8 mouse cellular contexts compared by ENCODE assay signal in genomic region chrX:12006031-12006881, GRCm38 (mm10).
DNase-seq lines count a peak whose midpoint lies in the region; ATAC-seq and TF ChIP-seq lines count a peak whose summit lies in the region.

No protein-coding gene starts in this region.

- TF ChIP-seq POLR2A in myocyte (IDR thresholded peaks at IDR 0.05; ENCODE audit: insufficient read length, low read depth) = no peak

- no peaks in the 10 kb centered on the region for H3K79me3 ChIP-seq in C2C12 (ENCODE audit: low read depth)

- H3K79me2 ChIP-seq in C2C12 (ENCODE audit: control insufficient read depth, insufficient read depth) (no peaks in the 10 kb centered on the region), myocyte (ENCODE audit: control insufficient read depth, insufficient read depth) (no peaks in the 10 kb centered on the region)

- peak overlapping the region; percentile 90 for H3K27ac ChIP-seq in heart, embryonic 13.5 days (replicated peaks)
- H3K27ac ChIP-seq in kidney, postnatal 0 days = peak overlapping the region; percentile 73
- peak overlapping the region; percentile 97 for H3K27ac ChIP-seq in liver, embryonic 11.5 days (ENCODE audit: low read depth, low read length)
- H3K27ac ChIP-seq in stomach, postnatal 0 days (replicated peaks) = peak overlapping the region; percentile 63

- no peak for TF ChIP-seq EP300 in stomach, postnatal 0 days (optimal IDR thresholded peaks at IDR 0.05)

- H3K4me1 ChIP-seq in heart, embryonic 13.5 days = peaks cover 38% of the 10 kb centered on the region
- H3K4me1 ChIP-seq in kidney, postnatal 0 days (replicated peaks; ENCODE audit: insufficient read depth, low read length) = peaks cover 3% of the 10 kb centered on the region; the same call in 1 of the 2 replicates
- H3K4me1 ChIP-seq in liver, embryonic 11.5 days (replicated peaks; ENCODE audit: control insufficient read depth, insufficient read depth, low read length) = peaks cover 20% of the 10 kb centered on the region
- H3K4me1 ChIP-seq in stomach, postnatal 0 days (replicated peaks; ENCODE audit: control insufficient read depth, insufficient read depth) = no peaks in the 10 kb centered on the region

- H3K9ac ChIP-seq in heart, embryonic 13.5 days = peak overlapping the region; percentile 82
- H3K9ac ChIP-seq in kidney, postnatal 0 days (ENCODE audit: low read depth, low read length) = peak overlapping the region; percentile 53
- peak overlapping the region; percentile 84 for H3K9ac ChIP-seq in liver, embryonic 11.5 days (ENCODE audit: low read depth, low read length)
- H3K9ac ChIP-seq in stomach, postnatal 0 days (ENCODE audit: low read length) = peak overlapping the region; percentile 65

- TF ChIP-seq CTCF in C2C12 (IDR thresholded peaks at IDR 0.05; ENCODE audit: control insufficient read depth, insufficient read depth, insufficient read length) = no peak
- TF ChIP-seq CTCF in kidney, postnatal 0 days (IDR thresholded peaks at IDR 0.05; ENCODE audit: low read depth) = no peak
- TF ChIP-seq CTCF in stomach, postnatal 0 days (IDR thresholded peaks at IDR 0.05; ENCODE audit: low read depth) = no peak

- H3K36me3 ChIP-seq in C2C12 (ENCODE audit: control insufficient read depth, insufficient read depth) = no peaks in the 10 kb centered on the region
- no peaks in the 10 kb centered on the region for H3K36me3 ChIP-seq in heart, embryonic 13.5 days
- no peaks in the 10 kb centered on the region for H3K36me3 ChIP-seq in kidney, postnatal 0 days (ENCODE audit: insufficient read depth, low read length)
- no peaks in the 10 kb centered on the region for H3K36me3 ChIP-seq in liver, embryonic 11.5 days (ENCODE audit: control insufficient read depth, insufficient read depth, low read length)
- H3K36me3 ChIP-seq in myocyte (ENCODE audit: control insufficient read depth, insufficient read depth) = no peaks in the 10 kb centered on the region
- no peaks in the 10 kb centered on the region for H3K36me3 ChIP-seq in stomach, postnatal 0 days (ENCODE audit: control insufficient read depth, insufficient read depth, low read length)

- H3K4me2 ChIP-seq in heart, embryonic 13.5 days = peak overlapping the region; percentile 77
- peak overlapping the region; percentile 65 for H3K4me2 ChIP-seq in kidney, postnatal 0 days (ENCODE audit: low read length)
- peak overlapping the region; percentile 89 for H3K4me2 ChIP-seq in liver, embryonic 11.5 days
- H3K4me2 ChIP-seq in myocyte (ENCODE audit: low read depth) = peak overlapping the region; percentile 84
- peak overlapping the region; percentile 57 for H3K4me2 ChIP-seq in stomach, postnatal 0 days (replicated peaks; ENCODE audit: low read depth)

- peak overlapping the region; percentile 14 for H3K4me3 ChIP-seq in C2C12 (ENCODE audit: insufficient read depth, poor library complexity, severe bottlenecking)
- peak overlapping the region; percentile 53 for H3K4me3 ChIP-seq in heart, embryonic 13.5 days
- peak overlapping the region; percentile 31 for H3K4me3 ChIP-seq in kidney, postnatal 0 days (replicated peaks; ENCODE audit: low read depth, low read length)
- H3K4me3 ChIP-seq in liver, embryonic 11.5 days (ENCODE audit: low read depth, low read length) = peak overlapping the region; percentile 54
- H3K4me3 ChIP-seq in myocyte = peak overlapping the region; percentile 24
- H3K4me3 ChIP-seq in stomach, postnatal 0 days (ENCODE audit: low read depth, low read length) = peak overlapping the region; percentile 43

- peak; percentile 63 to 80 for DNase-seq in adrenal gland, postnatal 36 days
- peak; percentile 53 for DNase-seq in kidney, postnatal 0 days (ENCODE audit: low spot score)
- DNase-seq in liver, embryonic 11.5 days (ENCODE audit: low spot score) = peak; percentile 68
- DNase-seq in stomach, postnatal 0 days (ENCODE audit: low spot score) = peak; percentile 80

- WGBS in heart, embryonic 13.5 days = under 1% methylated on average over 53 of the region's 57 CpGs
- 5% methylated on average over 56 of the region's 57 CpGs for WGBS in kidney, postnatal 0 days
- WGBS in liver, embryonic 11.5 days = 4% methylated on average over 57 of the region's 57 CpGs
- WGBS in stomach, postnatal 0 days = 3% methylated on average over 47 of the region's 57 CpGs

- ATAC-seq in erythroblast, adult 5-6 weeks (replicated peaks; ENCODE audit: low FRiP score, poor library complexity, severe bottlenecking) = peak; percentile 39
- ATAC-seq in heart, embryonic 13.5 days (ENCODE audit: extremely low read depth, insufficient number of reproducible peaks, low FRiP score, low TSS enrichment) = peak; percentile 38
- peak; percentile 61 for ATAC-seq in kidney, postnatal 0 days (replicated peaks; ENCODE audit: low FRiP score, low read depth)
- ATAC-seq in liver, embryonic 11.5 days (replicated peaks; ENCODE audit: low FRiP score) = peak; percentile 18
- ATAC-seq in stomach, postnatal 0 days (ENCODE audit: low FRiP score, low TSS enrichment) = peak; percentile 62

- no peaks in the 10 kb centered on the region for H3K9me3 ChIP-seq in heart, embryonic 13.5 days
- H3K9me3 ChIP-seq in kidney, postnatal 0 days (replicated peaks; ENCODE audit: low read length) = no peaks in the 10 kb centered on the region
- H3K9me3 ChIP-seq in liver, embryonic 11.5 days (ENCODE audit: control insufficient read depth, low read length) = no peaks in the 10 kb centered on the region
- H3K9me3 ChIP-seq in stomach, postnatal 0 days (ENCODE audit: control insufficient read depth, low read length) = no peaks in the 10 kb centered on the region

- H3ac ChIP-seq in C2C12 (ENCODE audit: control insufficient read depth, insufficient read length, low read depth) = peak overlapping the region; percentile 61
- peak overlapping the region; percentile 64 for H3ac ChIP-seq in myocyte (ENCODE audit: control insufficient read depth, insufficient read length)

- H3K27me3 ChIP-seq in C2C12 (ENCODE audit: control insufficient read depth, insufficient read depth, insufficient read length) (no peaks in the 10 kb centered on the region), myocyte (ENCODE audit: control insufficient read depth, insufficient read depth, insufficient read length) (no peaks in the 10 kb centered on the region)
- peaks cover 84% of the 10 kb centered on the region for H3K27me3 ChIP-seq in heart, embryonic 13.5 days (replicated peaks)
- H3K27me3 ChIP-seq in kidney, postnatal 0 days (ENCODE audit: insufficient read depth, low read length) = no peaks in the 10 kb centered on the region; the same call in 1 of the 2 replicates
- H3K27me3 ChIP-seq in liver, embryonic 11.5 days (replicated peaks; ENCODE audit: control insufficient read depth, insufficient read depth, low read length) = peaks cover 61% of the 10 kb centered on the region
- no peaks in the 10 kb centered on the region for H3K27me3 ChIP-seq in stomach, postnatal 0 days (ENCODE audit: control insufficient read depth, insufficient read depth, low read length)

TF ChIP-seq in C2C12, 6 proteins besides CTCF, POLR2A, EP300 and RAD21:
- TF ChIP-seq CEBPB (IDR thresholded peaks at IDR 0.05; ENCODE audit: low read depth) (peak; percentile 82), FOSL1 (IDR thresholded peaks at IDR 0.05; ENCODE audit: insufficient read depth, low read length, poor library complexity, severe bottlenecking) (no peak), MYOG (IDR thresholded peaks at IDR 0.05; ENCODE audit: control insufficient read depth, extremely low read depth, insufficient read length) (no peak), MAX (IDR thresholded peaks at IDR 0.05) (peak; percentile 67), USF1 (IDR thresholded peaks at IDR 0.05; ENCODE audit: low read depth) (no peak)

TF ChIP-seq in myocyte, 11 proteins besides CTCF, POLR2A, EP300 and RAD21:
- peak in 1 of 3 experiments; percentile 18 for TF ChIP-seq MYOD1 (IDR thresholded peaks at IDR 0.05; ENCODE audit: control insufficient read depth in 1 of 3, insufficient read length in 2 of 3, low read depth in 2 of 3)
- peak in 1 of 3 experiments; percentile 11 for TF ChIP-seq MYOG (IDR thresholded peaks at IDR 0.05; ENCODE audit: control insufficient read depth in 1 of 3, insufficient read depth in 1 of 3, insufficient read length in 2 of 3, low read depth in 2 of 3)
- no peak for TF ChIP-seq REST (IDR thresholded peaks at IDR 0.05; ENCODE audit: insufficient read depth, insufficient read length)
- peak; percentile 81 for TF ChIP-seq CEBPB (IDR thresholded peaks at IDR 0.05; ENCODE audit: insufficient read depth, poor library complexity, severe bottlenecking)
- no peak for TF ChIP-seq E2F4 (IDR thresholded peaks at IDR 0.05; ENCODE audit: insufficient read depth)
TF ChIP-seq in myocyte: peak in this region for 3.

Comparison
In these comparisons a context has a peak if more than half of its experiments do, and no peak if none do; other contexts are left out.
1. Peak in every context shown above with its lines: DNase-seq, ATAC-seq, H3K4me3 ChIP-seq and H3K27ac ChIP-seq.